ENCODE assay signal across 8 mouse cellular contexts in genomic region chr4:66482495-66483291, GRCm38 (mm10).
A peak's percentile ranks its signal among the peaks of the same experiment; 100 is the strongest.
DNase-seq lines count a peak whose midpoint lies in the region; ATAC-seq and TF ChIP-seq lines count a peak whose summit lies in the region.

No protein-coding gene starts in this region.

- intact Hi-C loops in gastrocnemius, postnatal 14 days (cut with DNase I; ENCODE audit: low total_unique reads), result no loop called here

- TF ChIP-seq CTCF in hindbrain, postnatal 0 days (IDR thresholded peaks at IDR 0.05; ENCODE audit: low read depth), result no peak

- H3K4me2 ChIP-seq in hindbrain, postnatal 0 days (ENCODE audit: low read depth, low read length), result no peak overlapping the region
- H3K4me2 ChIP-seq in midbrain, embryonic 13.5 days (replicated peaks), result no peak overlapping the region

- peak overlapping the region; percentile 27; the same call in 1 of the 2 replicates for H3K27ac ChIP-seq in hindbrain, postnatal 0 days
- H3K27ac ChIP-seq in midbrain, embryonic 13.5 days, result no peak overlapping the region

- H3K9me3 ChIP-seq in hindbrain, postnatal 0 days (ENCODE audit: low read length), result no peaks in the 10 kb centered on the region
- no peaks in the 10 kb centered on the region for H3K9me3 ChIP-seq in midbrain, embryonic 13.5 days

- H3K36me3 ChIP-seq in hindbrain, postnatal 0 days (ENCODE audit: insufficient read depth, low read length), result no peaks in the 10 kb centered on the region
- H3K36me3 ChIP-seq in midbrain, embryonic 13.5 days, result no peaks in the 10 kb centered on the region

- peaks cover 4% of the 10 kb centered on the region; the same call in 1 of the 2 replicates for H3K4me1 ChIP-seq in hindbrain, postnatal 0 days (ENCODE audit: insufficient read depth, low read length)
- no peaks in the 10 kb centered on the region for H3K4me1 ChIP-seq in midbrain, embryonic 13.5 days (replicated peaks)

- WGBS in hindbrain, postnatal 0 days, result 21% methylated on average over 2 of the region's 2 CpGs
- whole genome bisulfite sequencing in midbrain, embryonic 13.5 days, result 45% methylated on average over 2 of the region's 2 CpGs

- H3K9ac ChIP-seq in hindbrain, postnatal 0 days (replicated peaks; ENCODE audit: low read length), result no peak overlapping the region
- no peak overlapping the region for H3K9ac ChIP-seq in midbrain, embryonic 13.5 days (replicated peaks)

- DNase-seq in adrenal gland, adult 2 months, result peak; percentile 12
- DNase-seq in cerebellum, adult 9-10 months, result peak; percentile 99
- DNase-seq in gastrocnemius, postnatal 14 days, result peak; percentile 29
- DNase-seq in hindbrain, postnatal 0 days (ENCODE audit: low spot score), result peak; percentile 93
- DNase-seq in layer of hippocampus, postnatal 25 days (ENCODE audit: extremely low spot score in 1 of 2, low spot score in 1 of 2), result peak; percentile 14 to 51
- DNase-seq in urinary bladder, adult 2 months (ENCODE audit: low spot score), result no peak

- ATAC-seq in hindbrain, postnatal 0 days, result peak; percentile 98
- peak; percentile 97 for ATAC-seq in midbrain, embryonic 13.5 days
- no peak for ATAC-seq in erythroid progenitor cell, adult 5-6 weeks (replicated peaks; ENCODE audit: low FRiP score, poor library complexity, severe bottlenecking)

- no peaks in the 10 kb centered on the region for H3K27me3 ChIP-seq in hindbrain, postnatal 0 days (ENCODE audit: insufficient read depth, low read length)
- H3K27me3 ChIP-seq in midbrain, embryonic 13.5 days, result no peaks in the 10 kb centered on the region

- no peak overlapping the region for H3K4me3 ChIP-seq in hindbrain, postnatal 0 days (ENCODE audit: low read length)
- no peak overlapping the region for H3K4me3 ChIP-seq in midbrain, embryonic 13.5 days (replicated peaks)
